Mouse (Mus musculus): ENCODE measurements around the gene Adgrg2. TPM values are rescaled to one million over a fixed set of nuclear protein-coding genes. Genes with fewer than 3 reads are reported as not detected.

The Adgrg2 gene
- polyA plus RNA-seq (2015; fragmentation: Nextera tagmentation; extraction: Ambion mirVana) = 0.72 and 1.6 TPM in 2 replicates

DNA sequence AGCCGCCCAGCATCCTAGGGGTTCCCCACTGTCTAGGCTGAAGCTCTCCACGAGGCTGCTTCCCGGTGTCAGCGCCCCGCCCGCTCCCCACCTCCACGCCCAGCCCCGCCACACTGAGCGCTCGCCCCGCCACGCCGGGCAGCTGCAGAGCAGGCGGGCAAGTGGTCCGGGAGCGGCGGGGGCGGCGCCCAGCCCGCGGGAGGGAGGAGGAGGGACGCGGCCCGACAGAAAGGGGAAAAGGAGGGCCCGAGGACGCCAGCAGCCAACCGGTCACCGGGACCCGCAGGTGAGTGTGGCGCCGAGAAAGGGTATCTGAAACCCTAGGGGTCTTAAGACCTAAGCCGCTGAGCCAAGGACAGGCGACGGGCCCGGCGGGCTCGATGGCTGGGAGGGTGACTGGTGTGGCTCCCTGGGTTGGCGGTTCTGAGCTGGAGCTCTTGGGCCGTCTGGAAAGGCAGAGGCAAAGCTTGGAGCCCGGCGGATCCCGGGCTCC lies at the start of gene Adgrg2:
TSS of gene Adgrg2 (plus strand) at position 227 of the 493 bp plus-strand sequence.

DNA sequence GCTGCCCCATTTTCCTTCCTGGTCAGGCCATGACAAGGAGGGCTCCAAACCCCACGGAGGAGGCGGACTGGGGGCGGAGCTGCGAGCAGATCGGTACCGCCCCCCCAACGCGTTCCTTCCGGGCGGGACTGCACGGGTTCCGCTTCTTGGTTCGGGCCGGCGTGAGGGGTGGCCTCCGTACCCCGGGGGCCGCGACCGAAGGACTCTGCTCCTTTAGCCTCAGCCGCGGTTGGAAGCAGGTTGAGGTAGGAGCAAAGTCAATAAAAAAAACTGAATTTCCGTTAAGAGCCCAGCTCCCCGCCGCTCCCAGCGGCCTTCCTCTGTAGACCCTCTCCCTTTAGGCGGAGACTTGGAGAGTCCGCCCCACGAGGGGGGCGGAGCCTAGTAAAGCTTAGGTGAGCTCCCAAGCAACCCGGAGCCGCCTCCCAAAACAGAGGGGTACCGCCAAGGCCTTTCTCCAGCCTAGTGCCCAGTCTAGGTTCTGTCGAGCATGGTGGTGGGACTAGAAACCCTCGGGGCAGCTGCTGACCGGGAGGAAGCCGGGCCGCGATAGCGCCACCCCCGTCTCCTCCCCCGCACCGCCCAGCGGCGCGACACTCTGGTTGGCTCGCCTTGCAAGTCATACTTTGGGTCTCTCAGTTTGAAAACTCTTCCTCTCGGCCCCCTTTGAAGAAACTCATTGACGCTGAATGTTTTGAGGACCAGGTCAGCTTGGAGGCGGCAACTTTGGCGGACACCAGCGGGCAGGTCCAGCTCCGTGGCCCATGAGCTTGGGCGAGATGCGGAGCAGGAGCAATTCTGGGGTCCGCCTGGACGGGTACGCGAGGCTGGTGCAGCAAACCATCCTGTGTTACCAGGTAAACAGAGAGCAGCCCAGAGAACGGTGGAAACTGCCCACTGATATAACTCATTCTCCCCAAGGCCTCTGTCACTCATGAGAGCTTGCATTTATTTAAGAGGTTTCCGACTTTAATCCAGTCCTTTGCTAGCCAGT lies 111.9 kb downstream of the Adgrg2 start, which contains the start of gene Phka2:
TSS of gene Phka2 (plus strand) at position 119 of the 994 bp plus-strand sequence.

Other genes starting within 250 kb of the Adgrg2 start
- gene Phka2, start 111.5 kb downstream of the Adgrg2 start, polyA plus RNA-seq (2015; fragmentation: Nextera tagmentation; extraction: Ambion mirVana) = 15.6 and 16.0 TPM in 2 replicates

Data from skeletal muscle tissue, postnatal 0 days (tissue).